Mouse (Mus musculus) MEL (cell line): Measurements from ENCODE around the gene Immp2l.

Experiments used
- CTCF ChIP-seq, 3 experiments: IDR thresholded peaks in 2 of 3; conservative IDR thresholded peaks in 1 of 3; 2 replicates each; pipeline ENCODE4 v1.5.1; 2011 to 2012; ENCODE audit warnings: low read length in 3 of 3, low read depth in 2 of 3, mild to moderate bottlenecking in 2 of 3, improper control_type of control experiment in 1 of 3, inconsistent platforms in 1 of 3, mixed read lengths in 1 of 3, moderate library complexity in 1 of 3; ENCODE audit not compliant: control insufficient read depth in 1 of 3, insufficient read depth in 1 of 3, poor library complexity in 1 of 3, severe bottlenecking in 1 of 3
- EP300 ChIP-seq, 2 experiments: IDR thresholded peaks; 2 replicates each; pipeline ENCODE4 v1.6.1; 2011; ENCODE audit warnings: improper control_type of control experiment in 2 of 2, low read length in 2 of 2, low read depth in 1 of 2, mild to moderate bottlenecking in 1 of 2
- ETS1 ChIP-seq: IDR thresholded peaks from 2 replicates; pipeline ENCODE4 v1.6.1; 2012; ENCODE audit warnings: low read depth, mild to moderate bottlenecking, inconsistent platforms, low read length, improper control_type of control experiment, moderate library complexity
- GABPA ChIP-seq: IDR thresholded peaks from 2 replicates; pipeline ENCODE4 v1.6.1; 2012; ENCODE audit warnings: low read depth, mild to moderate bottlenecking, inconsistent platforms, low read length, improper control_type of control experiment, moderate library complexity
- GATA1 ChIP-seq: IDR thresholded peaks from 2 replicates; pipeline ENCODE4 v1.6.1; 2011; ENCODE audit warnings: low read depth, low read length, improper control_type of control experiment
- HCFC1 ChIP-seq: IDR thresholded peaks from 2 replicates; pipeline ENCODE4 v1.6.1; 2012; ENCODE audit warnings: low read depth, mild to moderate bottlenecking, inconsistent platforms, low read length, improper control_type of control experiment, moderate library complexity
- KAT2A ChIP-seq: conservative IDR thresholded peaks from 2 replicates; pipeline ENCODE4 v1.6.1; 2012; ENCODE audit warnings: low read depth, low read length, improper control_type of control experiment, inconsistent platforms
- MAX ChIP-seq: IDR thresholded peaks from 2 replicates; pipeline ENCODE4 v1.6.1; 2011; ENCODE audit warnings: low read length, improper control_type of control experiment
- NRF1 ChIP-seq: IDR thresholded peaks from 2 replicates; pipeline ENCODE4 v1.6.1; 2014; ENCODE audit warnings: low read depth, mild to moderate bottlenecking, inconsistent platforms, low read length, improper control_type of control experiment, moderate library complexity; ENCODE audit not compliant: poor library complexity, insufficient read depth, severe bottlenecking
- POLR2A ChIP-seq, 2 experiments: IDR thresholded peaks; 2 replicates each; pipeline ENCODE4 v1.6.1; 2011 to 2012; ENCODE audit warnings: low read length in 2 of 2, mild to moderate bottlenecking in 2 of 2, control low read depth in 1 of 2, improper control_type of control experiment in 1 of 2, low read depth in 1 of 2, moderate library complexity in 1 of 2; ENCODE audit not compliant: control insufficient read depth in 1 of 2, insufficient read depth in 1 of 2, poor library complexity in 1 of 2
- SIN3A ChIP-seq: IDR thresholded peaks from 2 replicates; pipeline ENCODE4 v1.6.1; 2012; ENCODE audit warnings: low read length, improper control_type of control experiment, inconsistent platforms
- TAL1 ChIP-seq: IDR thresholded peaks from 2 replicates; pipeline ENCODE4 v1.6.1; 2012; ENCODE audit warnings: mild to moderate bottlenecking, inconsistent platforms, low read length, moderate library complexity, mixed read lengths
- UBTF ChIP-seq: IDR thresholded peaks from 2 replicates; pipeline ENCODE4 v1.6.1; 2012; ENCODE audit warnings: low read depth, mild to moderate bottlenecking, inconsistent platforms, low read length, improper control_type of control experiment, moderate library complexity, borderline replicate concordance; ENCODE audit not compliant: insufficient read depth

DNA sequence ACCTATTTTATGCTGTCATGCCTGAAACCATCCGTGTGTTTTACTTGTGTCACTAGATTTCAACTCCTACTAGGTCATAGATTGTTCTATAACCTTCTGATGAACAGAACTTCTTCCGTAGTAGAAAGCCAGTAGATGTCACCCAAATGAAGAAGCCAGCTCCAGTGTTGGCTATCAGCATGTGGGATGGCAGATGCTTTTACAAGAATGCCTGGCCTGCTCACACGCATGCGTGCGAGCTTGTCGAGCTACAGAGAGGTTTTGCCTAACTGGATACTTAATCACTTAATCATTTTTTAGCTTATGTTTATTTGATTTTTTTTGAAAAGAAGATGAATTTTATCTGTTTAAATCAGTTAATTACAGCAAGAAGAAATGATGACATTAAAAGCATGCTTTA is 805.6 kb downstream of the Immp2l start:
- TF ChIP-seq CTCF (IDR thresholded peaks at IDR 0.05 in 2 of 3, conservative IDR thresholded peaks at IDR 0.05 in 1 of 3; ENCODE audit: control insufficient read depth in 1 of 3, insufficient read depth in 1 of 3, low read depth in 2 of 3, low read length in 3 of 3, poor library complexity in 1 of 3, severe bottlenecking in 1 of 3) (no peak), UBTF (no peak), HCFC1 (no peak), GABPA (no peak), KAT2A (no peak), ETS1 (no peak), NRF1 (no peak), POLR2A (IDR thresholded peaks at IDR 0.05; ENCODE audit: control insufficient read depth in 1 of 2, insufficient read depth in 1 of 2, low read depth in 1 of 2, low read length in 2 of 2, poor library complexity in 1 of 2) (no peak), TAL1 (no peak), SIN3A (no peak), MAX (no peak), GATA1 (no peak), EP300 (IDR thresholded peaks at IDR 0.05; ENCODE audit: low read depth in 1 of 2, low read length in 2 of 2) (no peak)
